Mouse (Mus musculus) small intestine, adult 2 months (tissue): Measurements from ENCODE around the gene Gipr.

Experiments
- CTCF ChIP-seq: fragments of 200-500 bp; IDR thresholded peaks from 2 replicates; pipeline ENCODE4 v1.5.1; 2012; ENCODE audit warnings: low read depth, mild to moderate bottlenecking, control low read depth, inconsistent platforms, low read length, moderate library complexity, mixed read lengths; ENCODE audit not compliant: insufficient replicate concordance, insufficient read length; ENCODE audit errors: extremely low read depth
- POLR2A ChIP-seq: fragments of 200-500 bp; IDR thresholded peaks from 2 replicates; pipeline ENCODE4 v1.6.1; 2012; ENCODE audit warnings: low read depth, mild to moderate bottlenecking, control low read depth, inconsistent platforms, low read length, moderate library complexity

DNA sequence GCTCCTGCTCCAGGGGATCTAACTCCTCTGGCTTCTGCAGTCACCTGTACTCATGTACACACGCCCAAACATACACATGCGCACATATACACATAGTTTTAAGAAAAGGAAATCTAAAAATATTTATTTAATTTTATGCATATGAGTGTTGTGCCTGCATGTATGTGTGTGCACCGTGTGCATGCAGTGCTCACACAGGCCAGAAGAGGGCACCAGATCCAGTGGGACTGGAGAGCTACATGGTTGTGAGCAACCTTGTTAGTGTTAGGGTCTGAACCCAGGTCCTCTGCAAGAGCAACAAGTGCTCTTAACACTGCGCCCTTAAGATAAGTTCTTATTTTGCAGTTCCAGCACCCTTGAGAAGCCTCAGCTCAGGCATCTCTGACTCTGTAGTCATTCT is 28.7 kb upstream of the Gipr start:
- TF ChIP-seq CTCF (peak; percentile 30; the same call in 1 of the 2 replicates), POLR2A (no peak)
